ENCODE assay signal across 29 mouse cellular contexts in genomic region chr14:33532792-33533191, GRCm38 (mm10). TPM values are rescaled to one million over a fixed set of nuclear protein-coding genes. Genes with fewer than 3 reads are reported as not detected.
DNase-seq lines count a peak whose midpoint lies in the region; ATAC-seq and TF ChIP-seq lines count a peak whose summit lies in the region.
"Had no signal": no experiment of that assay in that cellular context is flagged by ENCODE, and none has a peak within 500 bp of the region (broad histone marks: within the 10 kb centered on the region; RNA-seq: fewer than 3 reads in every experiment).

No protein-coding gene starts in this region.

- 58% methylated on average over 5 of the region's 5 CpGs for WGBS in forebrain, postnatal 0 days
- WGBS in forebrain, embryonic 13.5 days: 89% methylated on average over 5 of the region's 5 CpGs
- 60% methylated on average over 5 of the region's 5 CpGs for WGBS in olfactory bulb, adult 2 months

- H3K4me1 ChIP-seq in forebrain, postnatal 0 days (ENCODE audit: insufficient read depth): peaks cover 7% of the 10 kb centered on the region; the same call in 1 of the 2 replicates
- no peaks in the 10 kb centered on the region for H3K4me1 ChIP-seq in forebrain, embryonic 13.5 days
- peaks cover 17% of the 10 kb centered on the region for H3K4me1 ChIP-seq in olfactory bulb, adult 2 months (ENCODE audit: control insufficient read depth, insufficient read depth, low read length)
- H3K4me1 ChIP-seq: embryonic facial prominence, embryonic 15.5 days; forebrain, embryonic 12.5 days; heart, embryonic 13.5 days; hindbrain, embryonic 10.5 days; liver, embryonic 12.5 days had no signal

- no peak overlapping the region for H3K9ac ChIP-seq in forebrain, postnatal 0 days
- H3K9ac ChIP-seq in forebrain, embryonic 13.5 days: no peak overlapping the region
- H3K9ac ChIP-seq: embryonic facial prominence, embryonic 15.5 days; forebrain, embryonic 12.5 days; heart, embryonic 13.5 days; kidney, embryonic 15.5 days; liver, embryonic 12.5 days; liver, postnatal 0 days had no signal

- H3K36me3 ChIP-seq in forebrain, postnatal 0 days (ENCODE audit: insufficient read depth): no peaks in the 10 kb centered on the region
- no peaks in the 10 kb centered on the region for H3K36me3 ChIP-seq in forebrain, embryonic 13.5 days (ENCODE audit: poor library complexity, severe bottlenecking)
- H3K36me3 ChIP-seq: embryonic facial prominence, embryonic 10.5 days; embryonic facial prominence, embryonic 15.5 days; forebrain, embryonic 12.5 days; heart, embryonic 13.5 days; hindbrain, embryonic 10.5 days; kidney, embryonic 15.5 days; liver, embryonic 12.5 days had no signal

- peak; percentile 81 for ATAC-seq in forebrain, postnatal 0 days
- ATAC-seq in forebrain, embryonic 13.5 days: no peak
- no peak for ATAC-seq in granulocyte monocyte progenitor cell, adult 5-6 weeks (replicated peaks; ENCODE audit: poor library complexity, severe bottlenecking)
- ATAC-seq: activated CD4-positive, CD25-positive, alpha-beta regulatory T cell, adult 4 months; hindbrain, embryonic 16.5 days; liver, embryonic 12.5 days; liver, postnatal 0 days; midbrain, embryonic 16.5 days had no signal

- TF ChIP-seq POLR2A in olfactory bulb, adult 2 months (IDR thresholded peaks at IDR 0.05; ENCODE audit: insufficient read depth, low read depth, low read length): no peak

- H3K4me2 ChIP-seq in forebrain, postnatal 0 days (ENCODE audit: low read depth): no peak overlapping the region
- no peak overlapping the region for H3K4me2 ChIP-seq in forebrain, embryonic 13.5 days
- H3K4me2 ChIP-seq: embryonic facial prominence, embryonic 15.5 days; forebrain, embryonic 12.5 days; heart, embryonic 13.5 days; kidney, embryonic 15.5 days; liver, embryonic 12.5 days; midbrain, embryonic 11.5 days had no signal

- TF ChIP-seq CTCF in forebrain, postnatal 0 days (IDR thresholded peaks at IDR 0.05; ENCODE audit: low read depth): no peak
- no peak for TF ChIP-seq CTCF in olfactory bulb, adult 2 months (IDR thresholded peaks at IDR 0.05; ENCODE audit: insufficient read depth, low read depth, low read length)

- no peaks in the 10 kb centered on the region for H3K9me3 ChIP-seq in forebrain, postnatal 0 days (ENCODE audit: low read length)
- no peaks in the 10 kb centered on the region for H3K9me3 ChIP-seq in forebrain, embryonic 13.5 days (replicated peaks)
- H3K9me3 ChIP-seq: embryonic facial prominence, embryonic 10.5 days; embryonic facial prominence, embryonic 15.5 days; forebrain, embryonic 12.5 days; heart, embryonic 13.5 days; kidney, embryonic 15.5 days; liver, embryonic 12.5 days had no signal

- no peaks in the 10 kb centered on the region for H3K27me3 ChIP-seq in forebrain, postnatal 0 days (ENCODE audit: insufficient read depth, low read length)
- no peaks in the 10 kb centered on the region for H3K27me3 ChIP-seq in forebrain, embryonic 13.5 days
- H3K27me3 ChIP-seq: embryonic facial prominence, embryonic 15.5 days; forebrain, embryonic 12.5 days; kidney, embryonic 15.5 days; liver, embryonic 12.5 days had no signal

- no peak overlapping the region for H3K4me3 ChIP-seq in forebrain, postnatal 0 days (ENCODE audit: low read depth, low read length)
- no peak overlapping the region for H3K4me3 ChIP-seq in forebrain, embryonic 13.5 days
- no peak overlapping the region for H3K4me3 ChIP-seq in olfactory bulb, adult 2 months (ENCODE audit: insufficient read depth, low read depth, low read length)
- H3K4me3 ChIP-seq: embryonic facial prominence, embryonic 10.5 days; embryonic facial prominence, embryonic 15.5 days; forebrain, embryonic 12.5 days; heart, adult 2 months; heart, embryonic 13.5 days; hindbrain, embryonic 10.5 days; kidney, embryonic 15.5 days; liver, embryonic 12.5 days had no signal

- peak overlapping the region; percentile 70 for H3K27ac ChIP-seq in forebrain, postnatal 0 days (ENCODE audit: low read depth, low read length)
- H3K27ac ChIP-seq in forebrain, embryonic 13.5 days: no peak overlapping the region
- H3K27ac ChIP-seq in olfactory bulb, adult 2 months (ENCODE audit: insufficient read depth, low read depth, low read length): 0 out of 2 replicates have a peak overlapping the region, but pooled peaks have one; percentile 32
- H3K27ac ChIP-seq: embryonic facial prominence, embryonic 10.5 days; embryonic facial prominence, embryonic 15.5 days; forebrain, embryonic 12.5 days; heart, adult 2 months; heart, embryonic 13.5 days; hindbrain, embryonic 10.5 days; kidney, embryonic 15.5 days; liver, embryonic 12.5 days had no signal

- no peak for DNase-seq in forebrain, postnatal 0 days
- peak; percentile 63 for DNase-seq in layer of hippocampus, adult 9-11 months
- no peak for DNase-seq in layer of hippocampus, postnatal 14 days (ENCODE audit: low spot score in 2 of 2)
- peak; percentile 84 for DNase-seq in telencephalon, adult 2 months (ENCODE audit: low read depth, low spot score)
- DNase-seq: adrenal gland, adult 2 months; cerebellum, adult 2 months; gastrocnemius, postnatal 14 days; kidney, adult 18-20 months; liver, postnatal 0 days had no signal

RNA-seq across cellular contexts. Expression of gene Ptpn20, which starts 56.2 kb away (rescaled TPM):
- 0.33 and 0.92 TPM in 2 replicates for total RNA-seq in forebrain, postnatal 0 days (2014; rRNA removed)
- polyA plus RNA-seq in forebrain, postnatal 0 days (2015; fragmentation: Nextera tagmentation; extraction: Ambion mirVana): 0.14 and 0.30 TPM in 2 replicates
- 0.15 TPM in 1 of 2 replicates, not detected in the other for polyA plus RNA-seq in forebrain, embryonic 13.5 days (2015; fragmentation: Nextera tagmentation; extraction: Ambion mirVana)
- under 1 TPM; 0.62 to 0.76 TPM for total RNA-seq in layer of hippocampus, postnatal 14 days (2021)
- polyA plus RNA-seq in olfactory bulb, adult 2 months (2012; ENCODE audit: insufficient read depth, insufficient read length, low replicate concordance, missing spikeins): not detected in 2 replicates
- total RNA-seq in granulocyte monocyte progenitor cell, adult 5-6 weeks (2014; fragmentation: Nextera tagmentation): not detected in 2 replicates
- not detected in 2 replicates for total RNA-seq in granulocyte monocyte progenitor cell, adult 5-6 weeks (2017)
- total RNA-seq: adrenal gland, adult 2 months; adrenal gland, postnatal 36 days; gastrocnemius, postnatal 14 days; heart, adult 2 months; heart, postnatal 10 days; megakaryocyte, adult 5-6 weeks; neutrophil, adult 5-6 weeks had no signal
- polyA plus RNA-seq: activated CD4-positive, CD25-positive, alpha-beta regulatory T cell, adult 4 months; adrenal gland, adult 2 months; C2C12; forebrain, embryonic 12.5 days; heart, embryonic 13.5 days; kidney, embryonic 15.5 days; midbrain, embryonic 11.5 days had no signal

Comparison
In these comparisons a context has a peak if more than half of its experiments do, and no peak if none do; other contexts are left out.
1. DNase-seq: peak in layer of hippocampus, adult 9-11 months (single experiment) and telencephalon, adult 2 months (single experiment); none in forebrain, postnatal 0 days (single experiment) and layer of hippocampus, postnatal 14 days (0 of 2).